Mouse (Mus musculus): ENCODE results near the gene Eps8l2. TPM values are rescaled to one million over a fixed set of nuclear protein-coding genes. Genes with fewer than 3 reads are reported as not detected.

The Eps8l2 gene
- polyA plus RNA-seq, 1 experiment from 2014 or later, result 67.6 TPM

GRCm38 (mm10) chr7:141336296-141336695 lies 2.4 kb upstream of the Eps8l2 start:
- H3K9me3 ChIP-seq (ENCODE audit: low read length), result no peaks in the 10 kb centered on the region
- H3K27me3 ChIP-seq (replicated peaks; ENCODE audit: insufficient read depth, low read length), result no peaks in the 10 kb centered on the region
- no peak overlapping the region for H3K4me3 ChIP-seq (ENCODE audit: low read depth, low read length)
- ATAC-seq (no peak), DNase-seq (ENCODE audit: low spot score) (no peak)
- no peak overlapping the region for H3K27ac ChIP-seq (ENCODE audit: low read length)
- H3K4me2 ChIP-seq (replicated peaks; ENCODE audit: low read depth, low read length), result no peak overlapping the region
- H3K36me3 ChIP-seq (ENCODE audit: insufficient read depth, low read length), result peaks cover 14% of the 10 kb centered on the region
- peaks cover 10% of the 10 kb centered on the region for H3K4me1 ChIP-seq (ENCODE audit: insufficient read depth, low read depth, low read length)
- no peak overlapping the region for H3K9ac ChIP-seq (replicated peaks; ENCODE audit: low read depth)
- TF ChIP-seq CTCF (IDR thresholded peaks at IDR 0.05), result no peak
- no peak for TF ChIP-seq EP300 (IDR thresholded peaks at IDR 0.05)
- WGBS, result 80% methylated on average over 3 of the region's 3 CpGs

DNA sequence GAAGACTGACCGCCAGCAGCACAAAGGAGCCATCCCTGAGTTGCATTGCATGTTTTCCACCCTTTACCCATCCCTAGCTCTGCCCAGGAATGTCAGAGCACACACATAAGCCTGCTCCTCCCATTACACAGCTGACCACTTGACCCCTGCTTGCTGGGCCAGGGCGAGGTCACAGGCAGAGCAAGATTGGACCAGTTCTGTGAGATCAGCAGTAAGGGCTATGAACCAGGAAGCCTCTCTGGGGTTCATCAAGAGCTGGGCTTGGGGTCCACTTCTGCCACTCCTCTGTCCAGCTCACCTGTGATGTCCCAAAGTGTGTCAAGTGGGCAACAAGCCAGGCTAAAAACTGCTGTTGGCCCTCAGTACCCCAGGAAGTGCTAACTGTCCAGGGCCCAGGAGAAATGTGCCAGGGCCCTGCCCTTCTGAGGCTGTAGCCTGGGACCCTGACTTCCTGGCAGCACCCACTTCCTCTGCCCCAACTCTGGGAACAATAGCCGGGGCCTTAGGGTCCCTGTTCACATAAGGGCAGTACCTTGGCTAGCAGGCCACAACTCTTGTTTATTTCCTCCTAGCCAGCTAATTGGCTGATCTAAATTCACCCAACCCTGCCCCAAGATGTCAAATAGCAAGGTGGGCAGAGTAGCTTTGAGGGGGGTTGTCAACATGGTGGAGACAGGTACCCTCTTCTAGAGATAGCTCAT lies 814 bp upstream of the Eps8l2 start:
- H3K36me3 ChIP-seq (ENCODE audit: insufficient read depth, low read length), result peaks cover 12% of the 10 kb centered on the region
- peaks cover 10% of the 10 kb centered on the region for H3K4me1 ChIP-seq (ENCODE audit: insufficient read depth, low read depth, low read length)
- DNase-seq (ENCODE audit: low spot score), result peak; percentile 57
- 58% methylated on average over 3 of the region's 3 CpGs for WGBS
- H3K27ac ChIP-seq (ENCODE audit: low read length), result peak overlapping the region; percentile 90; the same call in 1 of the 2 replicates
- H3K9me3 ChIP-seq (ENCODE audit: low read length), result no peaks in the 10 kb centered on the region
- no peak overlapping the region for H3K9ac ChIP-seq (replicated peaks; ENCODE audit: low read depth)
- 0 out of 2 replicates have a peak overlapping the region, but pooled peaks have one; percentile 58 for H3K4me2 ChIP-seq (replicated peaks; ENCODE audit: low read depth, low read length)
- no peaks in the 10 kb centered on the region for H3K27me3 ChIP-seq (replicated peaks; ENCODE audit: insufficient read depth, low read length)
- TF ChIP-seq CTCF (IDR thresholded peaks at IDR 0.05) (no peak), EP300 (IDR thresholded peaks at IDR 0.05) (no peak)
- no peak for ATAC-seq
- no peak overlapping the region for H3K4me3 ChIP-seq (ENCODE audit: low read depth, low read length)

DNA sequence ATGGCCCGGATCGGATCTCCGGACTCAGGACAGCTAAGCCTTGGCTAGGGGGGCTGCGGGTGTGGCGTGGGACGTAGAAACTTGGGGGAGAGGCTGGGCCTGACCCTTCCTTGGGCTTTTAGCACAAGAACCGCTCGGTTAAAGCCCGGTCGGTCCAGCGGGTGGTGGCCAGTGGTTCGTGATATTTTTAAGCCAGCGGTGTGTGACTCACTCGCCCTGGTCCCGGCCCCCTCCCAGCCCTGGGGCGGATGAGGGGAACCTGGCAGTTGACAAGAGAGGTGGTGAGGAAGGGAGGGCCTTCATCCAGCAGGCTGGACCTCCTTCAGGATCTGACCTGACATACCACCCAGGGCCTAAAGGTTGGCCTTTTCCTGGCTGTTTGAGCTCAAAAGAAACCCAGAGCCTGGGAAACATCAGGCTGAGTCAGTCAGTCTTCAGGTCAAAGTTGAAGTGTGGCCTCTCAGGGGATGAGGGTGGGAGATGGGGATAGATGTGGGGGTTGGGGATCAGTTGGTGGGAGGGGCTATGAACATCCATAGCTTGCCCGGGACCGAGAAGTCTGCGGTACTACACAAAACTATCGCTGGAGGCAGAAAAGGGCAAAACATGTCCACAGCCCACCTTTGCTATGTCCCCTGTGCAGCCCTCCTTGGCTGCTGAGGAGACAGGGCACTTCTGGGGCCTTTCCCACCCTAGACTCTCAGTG lies 688 bp downstream of the Eps8l2 start:
- peak overlapping the region; percentile 58 for H3K4me2 ChIP-seq (replicated peaks; ENCODE audit: low read depth, low read length)
- no peak for DNase-seq (ENCODE audit: low spot score)
- H3K27ac ChIP-seq (ENCODE audit: low read length), result peak overlapping the region; percentile 90
- no peaks in the 10 kb centered on the region for H3K27me3 ChIP-seq (replicated peaks; ENCODE audit: insufficient read depth, low read length)
- 0 out of 2 replicates have a peak, but pooled peaks cover 5% of the 10 kb centered on the region for H3K36me3 ChIP-seq (ENCODE audit: insufficient read depth, low read length)
- 30% methylated on average over 20 of the region's 20 CpGs for WGBS
- no peak for ATAC-seq
- peak overlapping the region; percentile 42 for H3K4me3 ChIP-seq (ENCODE audit: low read depth, low read length)
- peak overlapping the region; percentile 60 for H3K9ac ChIP-seq (replicated peaks; ENCODE audit: low read depth)
- H3K9me3 ChIP-seq (ENCODE audit: low read length), result no peaks in the 10 kb centered on the region
- TF ChIP-seq EP300 (IDR thresholded peaks at IDR 0.05) (no peak), CTCF (IDR thresholded peaks at IDR 0.05) (0 out of 2 replicates have a peak, but pooled peaks have one; percentile 5)
- peaks cover 10% of the 10 kb centered on the region for H3K4me1 ChIP-seq (ENCODE audit: insufficient read depth, low read depth, low read length)

GRCm38 (mm10) chr7:141340023-141340422 lies 1.3 kb downstream of the Eps8l2 start:
- Histone ChIP-seq H3K9ac (replicated peaks; ENCODE audit: low read depth) (peak overlapping the region; percentile 60), H3K4me1 (ENCODE audit: insufficient read depth, low read depth, low read length) (peaks cover 10% of the 10 kb centered on the region), H3K4me3 (ENCODE audit: low read depth, low read length) (peak overlapping the region; percentile 42; the same call in 1 of the 2 replicates), H3K27ac (ENCODE audit: low read length) (peak overlapping the region; percentile 90), H3K9me3 (ENCODE audit: low read length) (no peaks in the 10 kb centered on the region), H3K27me3 (replicated peaks; ENCODE audit: insufficient read depth, low read length) (no peaks in the 10 kb centered on the region), H3K4me2 (replicated peaks; ENCODE audit: low read depth, low read length) (peak overlapping the region; percentile 58), H3K36me3 (ENCODE audit: insufficient read depth, low read length) (0 out of 2 replicates have a peak, but pooled peaks cover 3% of the 10 kb centered on the region)
- 55% methylated on average over 7 of the region's 7 CpGs for WGBS
- no peak for DNase-seq (ENCODE audit: low spot score)
- ATAC-seq, result no peak
- no peak for TF ChIP-seq EP300 (IDR thresholded peaks at IDR 0.05)
- TF ChIP-seq CTCF (IDR thresholded peaks at IDR 0.05), result no peak

DNA sequence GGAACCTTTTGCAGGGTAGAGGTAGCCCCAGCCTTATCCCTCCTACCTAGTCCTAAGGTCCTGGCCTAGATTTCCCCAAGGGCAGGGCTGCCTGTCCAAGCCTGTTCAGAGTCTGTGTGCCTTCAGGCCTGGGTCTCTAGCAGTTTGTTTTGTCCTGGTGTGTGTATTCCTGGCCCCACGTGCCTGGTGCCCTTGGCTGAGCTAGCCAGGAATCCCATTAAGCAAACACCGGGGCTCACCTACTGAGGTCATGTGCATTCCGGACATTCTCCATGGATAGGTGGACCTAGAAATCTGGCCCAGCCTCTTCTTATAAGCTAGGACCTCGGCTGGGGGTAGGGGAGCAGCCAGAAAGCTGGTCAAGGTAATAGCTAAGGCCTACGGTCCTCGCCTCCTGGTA lies 1.8 kb downstream of the Eps8l2 start:
- Histone ChIP-seq H3K4me1 (ENCODE audit: insufficient read depth, low read depth, low read length) (peaks cover 10% of the 10 kb centered on the region), H3K4me2 (replicated peaks; ENCODE audit: low read depth, low read length) (peak overlapping the region; percentile 58), H3K27me3 (replicated peaks; ENCODE audit: insufficient read depth, low read length) (no peaks in the 10 kb centered on the region), H3K27ac (ENCODE audit: low read length) (peak overlapping the region; percentile 90), H3K4me3 (ENCODE audit: low read depth, low read length) (0 out of 2 replicates have a peak overlapping the region, but pooled peaks have one; percentile 42), H3K9ac (replicated peaks; ENCODE audit: low read depth) (peak overlapping the region; percentile 60), H3K36me3 (ENCODE audit: insufficient read depth, low read length) (no peaks in the 10 kb centered on the region), H3K9me3 (ENCODE audit: low read length) (no peaks in the 10 kb centered on the region)
- peak; percentile 87 for DNase-seq (ENCODE audit: low spot score)
- peak; percentile 84 for ATAC-seq
- TF ChIP-seq CTCF (IDR thresholded peaks at IDR 0.05) (no peak), EP300 (IDR thresholded peaks at IDR 0.05) (peak; percentile 80)
- WGBS, result 58% methylated on average over 6 of the region's 6 CpGs

- ATAC-seq (peak; percentile 14; the same call in 1 of the 2 replicates), DNase-seq (ENCODE audit: low spot score) (peak; percentile 36)
- Histone ChIP-seq H3K4me2 (replicated peaks; ENCODE audit: low read depth, low read length) (no peak overlapping the region), H3K9me3 (ENCODE audit: low read length) (no peaks in the 10 kb centered on the region), H3K9ac (replicated peaks; ENCODE audit: low read depth) (no peak overlapping the region), H3K4me3 (ENCODE audit: low read depth, low read length) (no peak overlapping the region), H3K36me3 (ENCODE audit: insufficient read depth, low read length) (no peaks in the 10 kb centered on the region), H3K27ac (ENCODE audit: low read length) (0 out of 2 replicates have a peak overlapping the region, but pooled peaks have one; percentile 62), H3K4me1 (ENCODE audit: insufficient read depth, low read depth, low read length) (peaks cover 10% of the 10 kb centered on the region), H3K27me3 (replicated peaks; ENCODE audit: insufficient read depth, low read length) (no peaks in the 10 kb centered on the region)
- TF ChIP-seq EP300 (IDR thresholded peaks at IDR 0.05) (no peak), CTCF (IDR thresholded peaks at IDR 0.05) (no peak)
- WGBS, result 54% methylated on average over 10 of the region's 10 CpGs
Measured at GRCm38 (mm10) chr7:141341689-141342226, 3.1 kb downstream of the Eps8l2 start.
